Mouse (Mus musculus) limb, embryonic 11.5 days (tissue): ENCODE measurements at regions not wholly inside any gene's neighbourhood (a gene's known extent, or its start where the extent isn't known, plus 50 kb on each side); places are given as distances from the start of the nearest gene placed in this dataset.
A peak's percentile ranks its signal among the peaks of the same experiment; 100 is the strongest.

Source experiments
- ATAC-seq: fragments of 200-750 bp; cut with Nextera tagmentation; 2 replicates; pipeline ENCODE4 v1.8.0; 2017; ENCODE audit warnings: low read depth; ENCODE audit not compliant: insufficient number of reproducible peaks, low FRiP score, low TSS enrichment
- DNase-seq: peaks from one replicate; pipeline ENCODE4 v3.0.0-alpha.2; 2015; ENCODE audit warnings: low spot score
- H3K27ac ChIP-seq: fragments of 300-500 bp; sonication (generic); replicated peaks from 2 replicates; pipeline ENCODE4 v1.5.1; 2014; ENCODE audit warnings: low read depth, mild to moderate bottlenecking, low read length
- H3K27me3 ChIP-seq: fragments of 300-500 bp; sonication (generic); 2 replicates; pipeline ENCODE4 v1.6.1; 2014; ENCODE audit warnings: mild to moderate bottlenecking, low read length, mixed read lengths; ENCODE audit not compliant: control insufficient read depth, insufficient read depth
- H3K36me3 ChIP-seq: fragments of 300-500 bp; sonication (generic); 2 replicates; pipeline ENCODE4 v1.6.1; 2014; ENCODE audit warnings: mild to moderate bottlenecking, low read length, moderate library complexity, mixed read lengths; ENCODE audit not compliant: control insufficient read depth, insufficient read depth
- H3K4me1 ChIP-seq: fragments of 300-500 bp; sonication (generic); 2 replicates; pipeline ENCODE4 v1.6.1; 2014; ENCODE audit warnings: low read length, mixed read lengths; ENCODE audit not compliant: control insufficient read depth, insufficient read depth
- H3K4me2 ChIP-seq: fragments of 300-500 bp; sonication (generic); 2 replicates; pipeline ENCODE4 v1.6.1; 2014; ENCODE audit warnings: low read depth, mild to moderate bottlenecking, moderate library complexity; ENCODE audit not compliant: severe bottlenecking
- H3K4me3 ChIP-seq: fragments of 300-500 bp; sonication (generic); 2 replicates; pipeline ENCODE4 v1.5.1; 2014; ENCODE audit warnings: low read depth, low read length
- H3K9ac ChIP-seq: fragments of 300-500 bp; sonication (generic); 2 replicates; pipeline ENCODE4 v1.6.1; 2014; ENCODE audit warnings: mild to moderate bottlenecking, low read length
- H3K9me3 ChIP-seq: fragments of 300-500 bp; sonication (generic); 2 replicates; pipeline ENCODE4 v1.6.1; 2016; ENCODE audit warnings: low read length; ENCODE audit not compliant: control insufficient read depth
- WGBS: fragments of 180-500 bp; shearing (Covaris S2); extraction: QIAGEN DNeasy Blood & Tissue Kit; methylation state at CpG from one replicate; pipeline ENCODE4 v1.1.7; 2014; 5-methylcytosine and 5-hydroxymethylcytosine counted together

DNA sequence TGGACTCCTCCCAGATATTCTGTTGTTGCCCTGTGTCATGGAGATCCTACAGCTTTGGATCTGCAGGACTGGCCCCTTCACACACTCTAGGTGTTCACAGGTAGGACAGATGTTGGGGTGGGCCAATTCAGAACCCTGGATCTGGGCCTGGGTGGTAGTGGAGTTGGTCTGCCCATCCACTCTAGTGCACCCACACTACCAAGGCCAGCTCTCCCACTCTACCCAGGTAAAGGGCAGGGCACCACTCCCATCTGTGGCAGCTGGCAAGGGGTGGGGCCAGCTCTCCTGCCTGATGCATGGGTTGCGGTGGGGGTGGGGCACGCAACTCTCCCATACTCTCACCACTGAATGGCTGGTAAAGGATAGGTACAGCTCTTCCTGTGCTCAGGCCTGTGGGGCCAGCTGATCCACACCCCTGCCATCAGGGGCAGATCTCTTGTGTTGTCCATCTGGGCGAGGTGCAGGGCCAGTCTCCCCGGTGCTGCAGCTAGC, 76.5 kb downstream of the Gja1 start:
- no peaks in the 10 kb centered on the region for H3K4me1 ChIP-seq
- H3K27me3 ChIP-seq: no peaks in the 10 kb centered on the region
- no peaks in the 10 kb centered on the region for H3K9me3 ChIP-seq
- no peak overlapping the region for H3K9ac ChIP-seq
- WGBS: 90% methylated on average over 4 of the region's 4 CpGs
- no peak overlapping the region for H3K4me3 ChIP-seq
- H3K36me3 ChIP-seq: no peaks in the 10 kb centered on the region
- no peak for ATAC-seq
- DNase-seq: no peak
- no peak overlapping the region for H3K4me2 ChIP-seq
- H3K27ac ChIP-seq: no peak overlapping the region

DNA sequence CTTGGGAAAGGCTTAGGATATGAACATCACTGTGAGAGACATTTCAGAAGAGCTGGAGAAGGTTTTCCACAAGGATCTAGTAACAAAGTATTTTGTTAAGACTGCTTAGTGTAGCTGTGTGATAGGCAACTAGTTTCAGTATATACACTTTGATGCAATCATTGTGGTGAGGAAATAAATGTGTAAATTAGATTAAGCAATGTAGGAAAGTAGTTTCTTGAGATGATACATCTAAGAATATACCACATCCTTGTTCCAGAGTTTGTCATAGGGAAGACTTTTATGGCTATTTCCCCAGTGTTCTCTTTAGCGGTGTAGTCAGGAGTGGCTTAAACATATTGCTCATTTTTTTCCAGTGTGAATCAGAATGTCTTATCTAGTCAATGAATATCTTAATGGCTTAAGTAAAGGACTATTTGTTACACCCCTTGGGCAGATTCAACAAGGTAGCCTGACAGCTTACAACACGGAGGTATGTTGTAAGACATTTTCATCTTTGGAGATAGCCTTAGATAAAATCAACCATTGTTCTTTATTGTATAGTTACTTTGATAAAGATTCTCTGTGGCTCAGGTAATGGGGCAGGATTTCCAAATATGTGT, 78.8 kb downstream of the Gja1 start:
- no peak overlapping the region for H3K4me3 ChIP-seq
- 96% methylated on average over 2 of the region's 2 CpGs for WGBS
- H3K9ac ChIP-seq: no peak overlapping the region
- no peak overlapping the region for H3K27ac ChIP-seq
- DNase-seq (no peak), ATAC-seq (no peak)
- H3K4me1 ChIP-seq: no peaks in the 10 kb centered on the region
- H3K4me2 ChIP-seq: no peak overlapping the region
- H3K36me3 ChIP-seq: no peaks in the 10 kb centered on the region
- H3K9me3 ChIP-seq: no peaks in the 10 kb centered on the region
- H3K27me3 ChIP-seq: no peaks in the 10 kb centered on the region

DNA sequence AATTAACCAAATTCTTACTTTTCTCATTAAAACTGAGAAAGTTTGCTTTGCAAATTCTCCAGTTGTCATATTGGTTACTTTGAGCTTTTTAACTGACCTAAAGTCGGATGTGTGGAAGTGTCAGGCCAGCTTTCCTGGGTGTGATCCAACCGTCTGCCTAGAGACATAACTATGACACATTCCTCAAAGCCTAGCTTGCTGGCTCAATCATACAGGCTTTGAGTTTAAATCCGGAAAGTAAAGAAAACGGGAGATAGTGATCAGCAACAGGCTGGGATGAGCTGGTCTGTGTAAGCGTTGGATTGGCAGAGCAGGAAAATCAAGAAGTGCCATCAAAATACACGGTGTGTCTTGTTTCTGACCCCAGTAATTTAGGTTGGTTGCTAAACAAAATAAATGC, 91.4 kb downstream of the Gja1 start:
- H3K9ac ChIP-seq: no peak overlapping the region
- ATAC-seq (no peak), DNase-seq (no peak)
- WGBS: 37% methylated on average over 6 of the region's 6 CpGs
- no peaks in the 10 kb centered on the region for H3K9me3 ChIP-seq
- no peaks in the 10 kb centered on the region for H3K27me3 ChIP-seq
- H3K27ac ChIP-seq: no peak overlapping the region
- H3K4me3 ChIP-seq: no peak overlapping the region
- H3K4me1 ChIP-seq: 0 out of 2 replicates have a peak, but pooled peaks cover 3% of the 10 kb centered on the region
- no peaks in the 10 kb centered on the region for H3K36me3 ChIP-seq
- no peak overlapping the region for H3K4me2 ChIP-seq

DNA sequence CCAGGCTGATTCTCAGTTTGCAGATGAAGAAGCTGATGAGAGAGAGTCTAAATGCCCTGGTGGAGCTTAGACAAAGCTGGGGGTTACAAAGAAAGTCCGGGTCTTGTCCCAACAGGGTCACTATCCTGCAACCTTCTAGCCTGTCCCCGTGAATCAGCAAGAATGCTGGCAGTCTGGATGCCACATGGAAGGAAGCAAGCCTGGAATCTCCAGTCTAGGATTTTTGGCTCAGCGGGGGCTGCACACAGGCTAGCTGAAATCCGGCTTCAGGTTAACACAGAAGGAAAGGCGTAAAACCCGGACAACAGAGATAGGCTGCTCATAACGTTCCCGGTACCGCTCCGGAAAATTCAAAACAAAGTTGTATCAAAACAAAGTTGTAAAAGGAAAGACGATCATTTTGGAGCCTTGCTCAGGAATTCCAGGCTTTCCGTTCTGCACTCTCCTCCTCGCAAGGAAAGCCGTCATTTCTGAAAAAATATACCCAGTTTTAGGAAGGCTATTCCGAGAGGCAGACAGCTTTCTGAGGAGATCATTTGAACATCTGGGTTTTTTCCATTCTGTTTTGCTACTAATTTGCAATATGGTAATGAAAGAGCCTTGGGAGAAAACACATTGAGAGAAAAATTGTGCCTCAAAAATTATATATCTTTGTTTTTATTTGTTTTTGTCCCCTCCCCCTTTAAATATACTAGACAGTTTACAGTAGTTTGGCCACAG, 92.0 kb downstream of the Gja1 start:
- Histone ChIP-seq H3K4me3 (no peak overlapping the region), H3K4me2 (peak overlapping the region; percentile 20; the same call in 1 of the 2 replicates), H3K36me3 (no peaks in the 10 kb centered on the region), H3K9ac (no peak overlapping the region), H3K4me1 (0 out of 2 replicates have a peak, but pooled peaks cover 3% of the 10 kb centered on the region), H3K27ac (peak overlapping the region; percentile 36; the same call in 1 of the 2 replicates), H3K27me3 (no peaks in the 10 kb centered on the region), H3K9me3 (no peaks in the 10 kb centered on the region)
- 29% methylated on average over 15 of the region's 15 CpGs for WGBS
- DNase-seq: peak; percentile 62
- ATAC-seq: no peak

DNA sequence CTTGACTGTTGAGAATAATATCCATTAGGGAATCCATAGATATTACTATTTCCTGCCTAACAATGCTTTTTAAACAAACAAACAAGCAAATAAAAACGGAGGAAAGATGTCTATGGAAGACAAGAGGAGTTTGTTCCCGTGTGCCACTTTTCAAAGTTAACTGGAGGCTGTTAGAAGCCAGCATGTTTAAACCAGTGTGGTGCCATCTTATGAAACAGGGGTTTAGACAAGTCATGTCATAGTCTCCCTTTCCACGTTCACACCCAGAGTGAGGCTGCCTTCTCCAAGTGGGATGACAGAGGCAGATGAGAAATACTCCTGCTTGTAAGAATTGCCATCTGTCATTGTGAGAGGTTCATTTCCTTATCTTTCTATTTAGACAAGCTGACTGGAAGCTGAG, 92.8 kb downstream of the Gja1 start:
- Histone ChIP-seq H3K27me3 (no peaks in the 10 kb centered on the region), H3K9me3 (no peaks in the 10 kb centered on the region), H3K9ac (no peak overlapping the region), H3K36me3 (no peaks in the 10 kb centered on the region), H3K4me2 (no peak overlapping the region), H3K27ac (no peak overlapping the region), H3K4me1 (0 out of 2 replicates have a peak, but pooled peaks cover 3% of the 10 kb centered on the region), H3K4me3 (no peak overlapping the region)
- no peak for ATAC-seq
- 80% methylated on average over 3 of the region's 3 CpGs for WGBS
- no peak for DNase-seq

DNA sequence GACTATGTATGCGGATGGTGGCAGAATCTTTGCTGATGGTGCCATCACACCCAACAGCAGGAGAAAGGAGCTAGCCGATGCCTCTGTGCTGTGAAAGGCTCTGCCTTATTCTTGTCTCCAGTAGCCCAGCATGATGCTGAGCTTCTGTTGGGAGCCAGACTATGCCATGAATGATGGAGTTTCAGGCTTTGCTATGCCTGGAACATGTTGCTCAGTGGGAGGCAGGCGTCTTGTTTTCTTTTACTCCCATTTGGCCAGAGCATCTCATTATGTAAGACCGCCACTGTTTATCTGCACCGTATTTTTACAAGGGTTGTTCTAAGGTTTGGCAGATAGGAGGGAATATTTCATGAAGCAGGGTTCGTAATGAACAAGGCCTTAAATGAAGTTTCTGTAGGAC, 97.8 kb downstream of the Gja1 start:
- Histone ChIP-seq H3K4me3 (no peak overlapping the region), H3K36me3 (no peaks in the 10 kb centered on the region), H3K27me3 (no peaks in the 10 kb centered on the region), H3K4me1 (no peaks in the 10 kb centered on the region), H3K27ac (no peak overlapping the region), H3K4me2 (no peak overlapping the region), H3K9ac (no peak overlapping the region), H3K9me3 (no peaks in the 10 kb centered on the region)
- WGBS: 75% methylated on average over 6 of the region's 6 CpGs
- ATAC-seq: no peak
- DNase-seq: no peak

DNA sequence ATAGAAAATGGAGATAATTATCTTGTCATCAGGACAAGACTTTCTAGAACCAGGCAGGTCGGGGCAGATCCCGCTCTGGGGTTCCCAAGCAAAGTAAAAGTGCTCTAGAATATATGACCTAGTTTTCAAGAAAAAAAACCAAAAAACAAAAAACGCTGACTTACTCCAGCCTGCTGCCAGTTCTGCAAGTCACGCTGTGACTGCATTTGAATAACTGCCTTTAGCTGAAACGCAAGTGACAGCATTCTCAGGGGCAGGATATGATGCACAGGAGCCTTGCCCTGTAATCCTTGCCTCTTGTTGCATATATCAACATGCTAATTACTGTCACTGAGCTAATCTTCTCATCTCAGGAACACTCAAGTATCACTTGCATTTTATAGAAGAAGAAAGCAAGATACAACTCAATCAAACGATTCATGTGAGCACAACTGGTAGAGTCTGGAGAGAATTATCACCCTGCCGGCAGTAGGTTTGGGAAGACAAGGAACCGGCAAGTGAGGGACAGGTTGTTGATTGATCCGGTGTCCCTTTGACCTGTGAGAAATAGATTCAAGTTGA, 105.1 kb downstream of the Gja1 start:
- WGBS: 43% methylated on average over 9 of the region's 9 CpGs
- no peak overlapping the region for H3K27ac ChIP-seq
- H3K27me3 ChIP-seq: no peaks in the 10 kb centered on the region
- no peaks in the 10 kb centered on the region for H3K36me3 ChIP-seq
- DNase-seq (no peak), ATAC-seq (no peak)
- no peaks in the 10 kb centered on the region for H3K9me3 ChIP-seq
- no peaks in the 10 kb centered on the region for H3K4me1 ChIP-seq
- H3K4me3 ChIP-seq: no peak overlapping the region
- H3K4me2 ChIP-seq: no peak overlapping the region
- no peak overlapping the region for H3K9ac ChIP-seq

DNA sequence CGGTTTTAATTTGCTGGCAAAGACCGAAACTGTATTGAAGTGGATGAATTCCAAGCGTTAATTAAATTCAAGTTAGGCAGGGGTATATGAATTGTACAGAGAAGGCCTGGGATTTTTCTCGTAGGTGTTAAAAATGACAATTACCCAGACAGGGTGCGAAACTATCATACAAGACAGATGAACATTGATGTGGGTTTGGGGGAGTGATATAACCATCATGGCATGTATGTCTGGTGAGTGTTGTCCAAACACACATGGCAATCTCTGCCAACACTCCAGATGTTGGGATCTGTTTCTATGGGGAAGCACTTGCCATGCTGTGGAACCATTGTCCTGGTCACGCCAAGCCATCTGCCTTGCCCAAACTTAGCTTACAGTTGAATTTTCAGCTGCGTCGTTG, 107.8 kb downstream of the Gja1 start:
- no peak for ATAC-seq
- Histone ChIP-seq H3K27me3 (no peaks in the 10 kb centered on the region), H3K9me3 (no peaks in the 10 kb centered on the region), H3K27ac (no peak overlapping the region), H3K36me3 (no peaks in the 10 kb centered on the region), H3K9ac (no peak overlapping the region), H3K4me2 (no peak overlapping the region), H3K4me3 (no peak overlapping the region), H3K4me1 (no peaks in the 10 kb centered on the region)
- DNase-seq: no peak
- 93% methylated on average over 8 of the region's 8 CpGs for WGBS
